Mouse (Mus musculus) cerebellum, adult 9-11 months (tissue): ENCODE measurements around the gene Nosip.
"Not testable (repeated sequence)": the region's sequence is repeated elsewhere in the genome, so short reads cannot be mapped to it uniquely, and the experiment has no call there.

Experiments used
- DNase-seq: peaks from one replicate; pipeline ENCODE4 v3.0.0; 2022

The Nosip gene

DNA sequence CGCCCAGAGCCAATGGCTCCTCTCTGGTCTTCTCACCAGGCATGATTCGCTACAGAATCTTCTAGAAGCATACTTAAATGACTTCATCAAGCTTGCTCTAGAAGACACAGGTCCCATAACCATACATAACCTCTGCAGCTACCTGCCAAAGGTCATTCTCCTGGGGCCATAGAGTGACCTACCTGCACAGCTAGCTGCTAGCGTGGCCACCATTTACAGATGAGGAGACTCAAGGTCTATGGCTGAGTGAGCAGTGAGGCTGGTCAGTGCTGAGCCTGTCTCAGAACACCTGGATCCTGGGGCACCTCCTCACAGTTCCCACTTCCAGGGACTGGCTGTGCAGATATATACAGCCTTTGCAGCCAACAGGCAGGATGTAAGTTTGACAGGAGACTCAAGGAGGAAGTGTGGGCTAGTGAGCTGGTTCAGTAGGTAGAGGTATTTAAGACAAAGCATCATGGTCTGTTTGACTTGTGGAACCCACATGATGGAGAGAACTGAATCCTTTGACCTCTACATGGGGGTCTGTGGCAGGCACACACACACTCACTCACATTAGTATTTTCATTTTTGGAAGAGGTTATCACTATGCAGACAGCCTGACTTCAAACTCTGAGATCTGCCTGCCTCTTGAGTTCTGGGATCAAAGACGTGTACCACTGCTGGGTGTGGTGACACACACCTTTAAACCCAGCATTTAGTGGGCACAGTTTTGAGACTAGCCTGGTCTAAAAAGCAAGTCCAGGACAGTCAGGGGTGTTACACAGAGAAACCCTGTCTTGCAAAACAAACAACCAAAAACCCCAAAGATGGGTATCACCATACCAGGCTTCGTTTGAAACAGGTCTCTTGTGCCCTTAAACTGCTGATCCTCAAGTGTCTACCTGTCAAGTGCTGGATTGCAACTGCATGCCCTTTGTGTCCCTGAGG, 57.8 kb downstream of the Nosip start:
- DNase-seq = no peak

DNA sequence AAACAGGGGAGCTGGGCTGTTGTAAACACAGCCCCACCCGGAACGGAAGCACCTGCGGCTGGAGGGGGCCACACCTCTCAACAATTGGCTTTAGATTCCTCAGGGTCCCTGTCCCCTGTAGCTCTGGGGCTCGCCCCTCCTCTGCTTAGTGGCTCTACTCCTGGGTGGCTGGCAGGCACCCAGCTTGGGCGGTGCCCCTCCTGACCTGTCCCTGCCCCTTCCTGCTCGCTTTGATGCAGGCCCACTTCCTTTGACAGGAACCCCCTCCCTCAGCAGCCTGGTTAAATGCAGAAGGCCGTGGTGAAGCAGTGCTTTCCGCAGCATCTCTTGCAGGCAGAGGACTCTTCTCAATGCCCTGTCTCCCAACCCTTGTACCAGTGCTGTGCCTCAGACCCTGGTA, 59.2 kb downstream of the Nosip start:
- peak; percentile 50 for DNase-seq

DNA sequence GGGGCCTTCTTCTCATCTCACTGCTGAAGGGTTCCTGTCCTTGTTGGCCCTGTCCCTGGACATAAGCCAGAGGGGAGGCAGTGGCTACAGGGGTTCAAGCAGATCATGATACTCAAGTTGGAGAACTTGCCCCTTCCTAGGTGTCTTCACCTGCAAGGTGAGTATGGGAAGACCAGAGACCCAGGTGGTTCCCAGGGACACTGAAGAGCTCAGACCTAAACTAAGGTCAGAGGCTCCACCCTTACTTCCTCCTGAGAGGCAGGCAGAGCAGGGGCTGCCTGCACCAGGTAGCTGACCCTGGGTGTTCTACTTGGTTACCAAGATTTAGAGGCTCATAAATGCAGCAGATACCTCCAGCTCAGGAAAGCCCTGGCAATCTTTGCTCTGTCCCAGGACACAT, 59.7 kb downstream of the Nosip start:
- peak; percentile 49 for DNase-seq

DNA sequence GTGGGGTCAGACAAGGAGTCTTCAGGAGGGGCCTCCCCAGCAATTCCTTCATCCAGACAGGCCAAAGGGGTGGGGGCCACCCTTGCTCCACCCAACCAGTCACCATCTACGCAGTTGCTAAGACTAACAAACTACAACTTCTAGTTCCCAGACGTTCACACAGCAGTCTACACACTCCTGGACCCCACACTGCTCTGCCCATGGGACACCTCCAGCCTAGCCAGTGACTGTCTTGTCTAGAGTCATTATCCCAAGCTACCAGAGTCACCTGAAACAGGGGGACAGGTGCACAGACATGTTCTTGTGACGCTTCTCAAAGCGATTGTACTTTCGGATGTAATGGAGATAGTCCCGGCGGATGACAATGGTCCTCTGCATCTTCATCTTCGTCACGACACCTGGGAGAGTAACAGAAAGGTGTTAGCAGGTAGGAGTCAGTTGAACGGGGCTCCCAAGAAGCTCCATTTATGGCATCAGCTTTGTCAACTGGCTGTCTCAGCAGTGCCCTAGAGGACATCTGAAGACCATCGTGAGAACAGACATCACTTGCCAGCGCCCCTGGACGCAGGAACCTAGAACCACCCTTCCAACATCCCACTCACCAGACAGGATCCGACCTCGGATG, 60.4 kb downstream of the Nosip start:
- peak; percentile 45 for DNase-seq

DNA sequence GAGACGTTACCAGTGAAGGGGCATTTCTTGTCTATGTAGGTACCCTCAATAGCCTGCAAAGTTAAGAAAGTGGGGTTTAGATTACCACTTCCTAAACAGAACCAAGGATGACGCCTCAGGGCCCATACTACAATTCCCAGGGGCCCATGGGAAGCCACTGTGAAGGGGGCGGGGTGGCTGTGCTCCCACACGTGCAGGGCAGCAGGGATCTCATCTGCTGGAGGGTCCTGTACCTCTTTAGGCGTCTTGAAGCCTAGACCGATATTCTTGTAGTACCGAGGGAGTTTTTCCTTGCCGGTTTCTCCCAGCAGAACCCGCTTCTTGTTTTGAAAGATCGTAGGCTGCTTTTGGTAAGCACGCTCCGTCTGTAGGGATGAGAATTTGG, 60.9 kb downstream of the Nosip start:
- no peak for DNase-seq

DNA sequence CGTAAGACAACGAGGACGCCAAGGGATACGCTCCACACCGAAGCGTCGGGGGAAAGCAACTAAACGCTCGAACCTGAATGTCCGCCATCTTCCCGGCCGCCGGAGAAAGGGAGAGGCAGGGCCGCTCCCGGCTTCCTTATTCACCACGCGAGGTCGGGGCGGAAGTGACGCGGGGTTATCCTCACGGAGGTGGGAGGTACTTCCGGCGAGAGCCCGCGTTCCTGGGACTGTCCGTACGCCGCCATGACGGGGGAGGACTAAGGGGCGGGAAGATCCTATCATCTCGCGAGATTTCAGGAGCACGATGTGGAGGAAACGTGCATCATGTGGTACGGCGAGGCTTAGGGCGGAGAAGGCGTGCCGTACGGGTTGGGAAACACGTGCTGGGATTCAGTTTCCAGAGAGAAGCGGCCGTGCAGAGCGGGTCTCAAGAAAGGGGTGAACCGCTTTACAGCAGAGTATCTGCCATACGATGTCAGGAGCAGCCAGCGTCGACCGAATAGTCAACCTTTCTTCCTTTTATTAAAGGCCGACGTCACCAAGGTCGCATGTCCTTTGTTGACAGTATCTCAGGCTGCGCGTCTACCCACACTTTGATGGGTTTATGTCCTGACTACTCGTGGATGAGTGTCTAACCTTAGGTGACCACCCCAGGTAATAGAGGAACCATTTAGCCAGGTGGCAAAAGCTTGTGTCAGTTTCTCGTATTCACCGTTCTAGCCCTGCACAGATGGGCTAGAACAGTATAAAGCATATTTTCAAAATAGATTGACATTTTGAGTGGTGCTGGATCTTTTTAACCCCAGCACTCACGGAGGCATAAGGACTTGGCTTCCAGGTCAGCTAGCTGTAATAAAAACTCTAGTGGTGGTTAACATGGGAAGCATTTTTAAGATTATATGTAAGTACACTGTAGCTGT, 62.3 kb downstream of the Nosip start, which contains the start of gene Rps11:
Gene Rps11 (minus strand): TSS at position 216 of the 920 bp plus-strand sequence.
- DNase-seq = peak; percentile 99

DNA sequence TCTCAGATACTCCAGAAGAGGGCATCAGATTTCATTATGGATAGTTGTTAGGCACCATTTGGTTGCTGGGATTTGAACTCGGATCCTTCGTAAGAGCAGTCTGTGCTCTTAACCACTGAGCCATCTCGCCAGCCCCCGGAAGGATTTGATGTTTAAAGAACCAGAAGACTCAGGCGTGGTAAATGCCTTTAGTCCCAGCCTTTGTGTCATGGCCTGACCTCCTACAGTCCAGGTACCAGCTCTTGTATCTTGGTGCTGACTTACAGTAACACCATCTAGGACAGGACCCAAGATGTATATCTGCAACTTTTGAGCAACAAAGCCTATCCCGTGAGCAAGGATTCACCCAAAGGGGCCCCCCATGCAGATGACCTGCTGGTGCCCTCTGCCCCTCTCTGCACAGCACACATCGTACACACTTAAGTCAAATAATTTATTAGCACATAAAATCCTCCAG, 62.9 kb downstream of the Nosip start:
- DNase-seq = peak; percentile 46

DNA sequence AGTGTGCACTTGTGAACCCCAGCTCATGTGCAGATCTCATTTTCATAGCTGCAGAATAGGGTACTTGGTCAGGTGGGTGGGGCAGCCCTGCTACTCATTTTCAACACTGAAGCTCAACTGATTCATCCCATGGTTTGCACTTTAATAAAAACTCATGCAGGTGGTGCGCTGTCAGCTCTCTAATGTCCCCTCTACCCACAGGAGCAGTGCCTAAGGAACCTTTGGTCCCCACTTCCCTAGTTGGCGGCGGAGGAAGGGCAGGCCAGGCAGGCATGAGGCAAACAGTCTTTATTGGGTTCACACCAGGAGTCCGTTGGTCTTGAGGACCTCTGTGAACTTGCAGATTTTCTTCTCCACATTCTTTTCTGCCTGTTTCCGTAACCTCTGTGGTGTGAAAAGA, 63.4 kb downstream of the Nosip start:
- not testable (repeated sequence) for DNase-seq

DNA sequence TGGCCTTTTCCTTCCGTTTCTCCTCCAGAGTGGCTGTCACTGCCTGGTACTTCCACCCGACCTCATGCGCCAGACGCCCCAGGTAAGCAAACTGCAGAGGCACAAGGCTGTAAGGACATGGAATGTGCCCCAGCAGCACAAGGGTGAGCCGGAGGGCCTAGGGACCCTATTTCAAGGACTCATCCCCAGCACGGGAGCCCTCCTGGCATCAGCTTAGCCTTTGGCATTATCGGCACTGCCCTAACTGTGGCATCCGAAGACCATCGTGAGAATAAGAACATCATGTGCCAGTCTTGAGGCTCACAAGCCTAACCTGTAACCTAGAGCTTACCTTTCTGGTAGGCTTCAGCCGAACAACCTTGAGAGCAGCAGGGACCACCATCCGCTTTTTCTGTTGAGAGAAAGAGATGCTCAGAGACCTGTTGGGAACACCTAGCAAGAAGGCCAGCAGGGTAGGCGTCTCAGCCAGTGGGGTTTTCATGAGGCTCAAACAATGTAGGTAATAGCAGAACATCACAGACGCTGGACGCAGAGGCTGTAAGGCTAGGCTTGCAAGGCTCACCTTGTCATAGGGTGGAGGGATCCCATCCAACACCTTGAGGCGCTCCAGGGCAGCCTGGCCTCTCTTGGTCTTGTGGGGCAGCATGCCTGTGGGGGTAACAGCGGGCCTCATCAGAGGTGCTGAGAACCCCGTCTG, 64.1 kb downstream of the Nosip start:
- peak; percentile 53 for DNase-seq

DNA sequence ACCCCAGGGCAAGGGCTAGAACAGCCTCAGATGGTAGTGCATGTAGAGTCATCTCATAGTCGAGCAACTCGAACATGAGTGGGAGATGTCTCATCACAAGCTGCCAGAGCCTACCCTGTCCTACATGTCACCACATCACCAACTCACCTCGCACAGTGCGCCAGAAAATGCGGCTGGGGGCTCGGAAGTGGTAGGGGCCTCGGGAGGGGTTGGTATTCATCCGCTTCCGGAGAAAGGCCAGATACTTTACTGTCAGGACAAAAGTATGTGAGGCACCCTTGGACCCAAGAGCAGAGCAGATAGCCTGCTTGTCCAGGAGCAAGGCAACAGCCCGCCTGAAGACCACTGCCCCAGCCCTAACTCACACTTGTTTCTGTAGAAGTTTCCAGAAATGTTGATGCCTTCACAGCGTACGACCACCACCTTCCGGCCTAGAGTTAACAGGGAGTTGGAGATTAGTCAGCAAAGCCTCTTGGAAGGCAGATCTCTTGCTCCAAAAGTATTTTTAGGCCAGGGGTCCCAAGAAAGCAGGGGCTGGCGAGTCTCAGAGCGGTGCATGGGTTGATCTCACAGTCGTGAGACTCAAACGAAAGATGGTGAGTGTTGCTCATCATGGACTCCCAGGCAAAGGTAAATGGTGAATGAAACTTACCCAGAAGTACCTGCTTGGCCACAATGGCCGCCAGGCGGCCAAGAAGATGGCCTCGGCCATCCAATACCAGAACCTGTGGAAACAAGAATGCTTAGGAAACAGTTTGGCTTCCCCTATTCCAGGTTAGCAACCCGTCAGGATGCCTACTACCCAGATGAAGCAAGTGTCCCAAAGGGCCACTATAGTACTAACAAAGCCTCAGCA, 64.8 kb downstream of the Nosip start:
- no peak for DNase-seq
